Mouse (Mus musculus) liver, adult 2 months (tissue): Measurements from ENCODE around the gene Dohh. TPM values are rescaled to one million over a fixed set of nuclear protein-coding genes. Genes with fewer than 3 reads are reported as not detected.

Source experiments
- DNase-seq: peaks from one replicate; pipeline ENCODE4 v3.0.0-alpha.2; 2011; ENCODE audit warnings: low read depth, low spot score; ENCODE audit errors: extremely low read depth
- H3K27ac ChIP-seq: fragments of 200-500 bp; replicated peaks from 2 replicates; pipeline ENCODE4 v1.5.1; 2012; ENCODE audit warnings: low read depth, mild to moderate bottlenecking, control low read depth, inconsistent platforms, low read length; ENCODE audit not compliant: insufficient read depth
- H3K27me3 ChIP-seq: fragments of 200-500 bp; 2 replicates; pipeline ENCODE4 v1.6.1; 2012; ENCODE audit warnings: mild to moderate bottlenecking, moderate library complexity, low read length, inconsistent platforms; ENCODE audit not compliant: control insufficient read depth, insufficient read depth
- H3K36me3 ChIP-seq: fragments of 200-500 bp; 2 replicates; pipeline ENCODE4 v1.6.1; 2012; ENCODE audit warnings: low read length, inconsistent platforms; ENCODE audit not compliant: control insufficient read depth, insufficient read depth
- H3K4me1 ChIP-seq: fragments of 200-500 bp; 2 replicates; pipeline ENCODE4 v1.6.1; 2011; ENCODE audit warnings: low read length; ENCODE audit not compliant: control insufficient read depth, insufficient read depth
- H3K4me3 ChIP-seq: fragments of 200-500 bp; 2 replicates; pipeline ENCODE4 v1.5.1; 2011; ENCODE audit warnings: low read depth, mild to moderate bottlenecking, control low read depth, low read length, moderate library complexity; ENCODE audit not compliant: insufficient read depth
- H3K79me2 ChIP-seq: fragments of 200-500 bp; 2 replicates; pipeline ENCODE4 v1.6.1; 2012; ENCODE audit warnings: inconsistent platforms, mild to moderate bottlenecking, low read length, moderate library complexity; ENCODE audit not compliant: control insufficient read depth, insufficient read depth
- H3K9ac ChIP-seq: fragments of 200-500 bp; 2 replicates; pipeline ENCODE4 v1.6.1; 2012; ENCODE audit warnings: low read depth, mild to moderate bottlenecking, control low read depth, inconsistent platforms, low read length
- CTCF ChIP-seq: fragments of 200-500 bp; IDR thresholded peaks from 2 replicates; pipeline ENCODE4 v1.5.1; 2011; ENCODE audit warnings: low read depth, low read length, control low read depth
- POLR2A ChIP-seq: fragments of 200-500 bp; IDR thresholded peaks from 2 replicates; pipeline ENCODE4 v1.6.1; 2011; ENCODE audit warnings: low read length, control low read depth; ENCODE audit not compliant: insufficient read depth; ENCODE audit errors: extremely low read depth
- WGBS: fragments of 180-500 bp; shearing (Covaris S2); methylation state at CpG from one replicate; pipeline ENCODE4 v1.1.7; 2018; 5-methylcytosine and 5-hydroxymethylcytosine counted together
- polyA plus RNA-seq: library from polyadenylated mRNA; depleted of rRNA; stranded (reverse); fragments of >200 nt; gene quantifications from 2 replicates; pipeline ENCODE4 v1.2.3, GENCODE M21; 2012
- total RNA-seq: library from RNA; depleted of rRNA; stranded (reverse); fragments of >200 nt; gene quantifications from 2 replicates; pipeline ENCODE4 v1.2.3, GENCODE M21; 2014

Dohh gene
- total and polyA plus RNA-seq, 2 experiments = 39.7 to 49.7 TPM

DNA sequence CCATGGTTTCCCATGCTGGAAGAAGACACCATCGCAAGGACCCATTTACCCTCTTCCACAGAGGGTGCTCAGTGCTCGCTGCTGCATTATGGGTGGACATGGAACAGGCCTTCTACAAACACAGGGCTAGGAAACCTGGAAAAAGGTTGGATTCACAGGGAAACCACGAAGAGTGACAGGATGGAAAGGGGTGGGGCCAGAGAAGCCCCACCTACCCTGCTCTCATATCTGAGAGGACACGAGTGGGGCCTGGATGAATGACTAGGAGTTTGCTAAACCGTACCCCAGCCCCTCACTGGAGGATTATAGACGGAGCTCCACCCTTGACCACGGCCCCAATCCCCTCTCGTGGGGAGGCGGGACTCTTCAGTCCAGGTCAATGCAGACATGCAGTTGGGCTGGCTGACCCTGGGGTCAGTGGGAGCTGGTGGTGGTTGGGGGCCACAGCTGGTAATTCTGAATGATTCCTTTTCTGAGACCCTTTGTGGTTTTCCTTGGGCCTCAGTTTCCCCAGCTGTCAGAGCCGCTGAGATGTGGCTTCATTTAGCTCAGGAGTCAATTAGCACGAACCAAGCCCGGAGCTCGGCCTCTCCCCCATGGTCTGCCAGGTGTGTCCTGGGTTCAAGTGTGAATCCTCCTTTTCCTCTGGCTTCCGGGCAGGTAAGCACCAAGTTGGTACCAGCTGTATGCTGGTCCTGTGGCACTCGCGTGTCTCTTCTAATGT lies 28.5 kb downstream of the Dohh start:
- 59% methylated on average over 16 of the region's 16 CpGs for WGBS
- peaks cover 2% of the 10 kb centered on the region; the same call in 1 of the 2 replicates for H3K36me3 ChIP-seq
- no peaks in the 10 kb centered on the region for H3K27me3 ChIP-seq
- peaks cover 77% of the 10 kb centered on the region for H3K4me1 ChIP-seq
- H3K4me3 ChIP-seq = peak overlapping the region; percentile 7; the same call in 1 of the 2 replicates
- H3K27ac ChIP-seq = peak overlapping the region; percentile 89
- H3K79me2 ChIP-seq = peaks cover 29% of the 10 kb centered on the region; the same call in 1 of the 2 replicates
- no peak for DNase-seq
- H3K9ac ChIP-seq = peak overlapping the region; percentile 55
- no peak for TF ChIP-seq CTCF
- TF ChIP-seq POLR2A = no peak

DNA sequence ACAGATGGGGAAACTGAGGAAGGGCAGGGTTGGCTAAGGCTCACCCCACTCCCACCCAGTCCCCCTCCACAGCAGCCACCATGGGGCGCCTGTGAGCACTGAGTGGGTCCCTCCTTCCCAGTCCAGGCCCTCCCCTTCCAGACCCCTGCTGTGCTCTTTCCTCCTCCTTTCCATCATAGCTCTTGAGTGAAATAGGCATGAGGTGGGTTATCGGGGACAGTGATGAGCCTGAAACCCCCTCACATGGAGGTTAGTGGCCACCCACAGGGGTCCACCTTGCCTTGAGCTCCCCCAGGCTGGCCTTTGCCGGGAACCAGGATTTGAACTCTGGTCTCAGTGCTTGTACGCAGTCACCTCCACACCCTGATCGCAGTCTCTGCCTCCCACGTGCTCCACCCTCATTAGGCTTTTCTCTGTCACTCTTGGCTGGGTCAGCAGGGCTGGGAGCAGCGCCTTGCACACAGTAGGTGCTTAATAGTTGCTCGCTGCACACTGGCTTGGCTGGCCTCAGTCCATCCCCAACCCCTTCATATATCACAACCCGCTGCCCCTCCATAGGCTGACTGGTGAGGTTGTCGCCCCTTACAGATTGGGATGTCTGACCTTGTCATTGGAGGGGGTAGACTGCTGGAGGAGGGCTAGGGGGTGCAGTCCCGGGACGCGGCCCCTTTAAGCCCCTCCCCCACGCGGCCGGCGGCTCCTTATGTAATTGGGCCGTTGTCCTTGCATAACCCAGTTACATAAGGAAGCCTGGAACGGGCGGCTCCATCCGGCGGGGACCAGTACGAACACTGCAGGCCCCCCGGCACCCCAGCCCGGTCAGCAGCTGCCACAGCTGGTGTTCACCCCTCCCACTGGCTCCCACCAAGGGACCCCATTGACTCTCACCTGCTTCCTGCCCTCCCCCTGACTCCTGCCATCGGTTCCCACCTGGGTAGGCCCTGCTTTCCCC lies 29.4 kb downstream of the Dohh start:
- 14% methylated on average over 26 of the region's 26 CpGs for WGBS
- no peaks in the 10 kb centered on the region for H3K27me3 ChIP-seq
- H3K36me3 ChIP-seq = no peaks in the 10 kb centered on the region
- H3K79me2 ChIP-seq = peaks cover 29% of the 10 kb centered on the region; the same call in 1 of the 2 replicates
- TF ChIP-seq POLR2A = no peak
- no peak for TF ChIP-seq CTCF
- peak overlapping the region; percentile 89 for H3K27ac ChIP-seq
- H3K4me1 ChIP-seq = peaks cover 79% of the 10 kb centered on the region
- peak overlapping the region; percentile 86 for H3K9ac ChIP-seq
- peak; percentile 49 for DNase-seq
- H3K4me3 ChIP-seq = peak overlapping the region; percentile 59

DNA sequence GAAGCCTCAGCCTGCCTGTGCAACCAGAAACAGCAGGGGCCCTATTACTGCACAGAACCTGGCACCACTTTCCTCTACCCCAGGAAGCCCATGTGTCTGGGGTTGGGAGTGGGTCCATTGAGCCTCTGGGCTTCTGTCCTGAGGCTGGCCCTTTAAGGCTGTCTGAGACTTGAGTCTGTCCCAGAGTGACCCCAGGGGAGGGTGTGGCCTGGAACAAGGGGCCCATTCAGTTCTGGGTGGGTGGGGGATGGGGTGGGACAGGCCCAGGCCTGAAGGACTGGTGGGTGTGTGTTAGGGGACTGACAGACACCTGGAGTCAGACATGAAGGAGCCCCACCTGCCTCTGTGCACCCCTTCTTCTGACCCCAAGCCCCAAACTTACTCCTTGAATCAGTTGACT lies 30.5 kb downstream of the Dohh start:
- no peak overlapping the region for H3K4me3 ChIP-seq
- TF ChIP-seq CTCF (no peak), POLR2A (no peak)
- H3K4me1 ChIP-seq = peaks cover 82% of the 10 kb centered on the region
- peak overlapping the region; percentile 86 for H3K9ac ChIP-seq
- DNase-seq = no peak
- H3K79me2 ChIP-seq = peaks cover 38% of the 10 kb centered on the region; the same call in 1 of the 2 replicates
- H3K27ac ChIP-seq = peak overlapping the region; percentile 89
- no peaks in the 10 kb centered on the region for H3K27me3 ChIP-seq
- no peaks in the 10 kb centered on the region for H3K36me3 ChIP-seq

DNA sequence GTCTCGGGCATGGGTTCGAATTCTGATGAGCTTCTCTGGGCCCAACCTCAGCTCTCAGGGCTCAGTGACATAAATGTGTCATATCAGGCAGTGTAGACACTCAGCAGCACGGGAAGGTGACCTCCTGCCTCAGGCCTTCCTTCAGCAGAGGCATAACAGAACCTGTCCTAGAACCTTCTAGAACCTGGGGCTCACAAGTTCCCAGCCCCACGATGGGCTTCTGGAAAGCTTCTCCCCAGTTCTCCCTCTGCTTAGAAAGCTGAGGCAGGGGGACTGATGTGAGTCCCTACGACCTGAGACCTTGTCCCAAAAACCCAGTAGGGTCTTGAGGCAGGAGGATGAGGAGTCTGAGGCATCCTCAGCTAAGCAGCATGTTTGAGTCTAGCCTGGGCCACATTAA lies 30.9 kb downstream of the Dohh start:
- DNase-seq = no peak
- Histone ChIP-seq H3K27ac (peak overlapping the region; percentile 89), H3K9ac (peak overlapping the region; percentile 32), H3K27me3 (no peaks in the 10 kb centered on the region), H3K4me1 (peaks cover 83% of the 10 kb centered on the region), H3K36me3 (no peaks in the 10 kb centered on the region), H3K79me2 (peaks cover 40% of the 10 kb centered on the region), H3K4me3 (no peak overlapping the region)
- TF ChIP-seq POLR2A = no peak
- TF ChIP-seq CTCF = no peak
- WGBS = 61% methylated on average over 5 of the region's 5 CpGs

DNA sequence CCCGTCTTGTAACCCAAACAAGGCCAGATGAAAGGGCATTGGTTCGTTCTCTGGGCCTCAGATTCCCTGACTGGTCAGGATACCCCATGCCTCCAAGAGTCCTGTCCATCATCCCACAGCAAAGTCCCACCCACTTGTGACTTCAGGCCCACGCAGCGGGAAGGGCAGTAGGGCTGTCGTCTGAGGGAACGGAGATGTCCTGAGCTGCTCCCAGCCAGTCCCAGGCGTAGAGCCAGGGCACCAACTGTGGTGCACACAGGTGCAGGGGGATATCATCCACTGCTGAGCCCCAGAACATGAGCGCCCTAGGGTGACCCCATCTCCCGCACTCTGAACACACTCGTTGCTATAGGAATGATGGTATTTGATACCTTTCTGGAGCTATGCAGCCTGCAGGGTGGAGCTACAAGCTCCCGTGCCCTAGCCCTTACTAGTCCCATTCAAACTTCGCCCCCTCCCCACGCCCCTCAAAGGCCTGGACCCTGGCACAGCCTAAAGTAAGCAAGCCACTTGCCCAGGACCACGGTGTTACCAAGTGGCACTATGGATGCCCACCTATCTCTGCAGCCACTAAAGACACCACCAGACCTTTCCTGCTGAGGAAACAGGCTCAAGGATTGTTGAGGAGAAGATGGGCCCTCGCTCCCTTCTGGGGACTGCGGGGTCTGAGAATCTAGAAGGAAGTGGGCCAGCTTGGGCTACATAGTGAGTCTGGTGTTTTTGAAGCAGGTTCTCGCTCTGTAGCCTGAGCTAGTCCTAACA lies 31.5 kb downstream of the Dohh start:
- Histone ChIP-seq H3K9ac (peak overlapping the region; percentile 18; the same call in 1 of the 2 replicates), H3K4me1 (peaks cover 83% of the 10 kb centered on the region), H3K36me3 (no peaks in the 10 kb centered on the region), H3K4me3 (no peak overlapping the region), H3K27me3 (no peaks in the 10 kb centered on the region), H3K27ac (peak overlapping the region; percentile 89), H3K79me2 (peaks cover 46% of the 10 kb centered on the region)
- 47% methylated on average over 17 of the region's 17 CpGs for WGBS
- peak; percentile 29 for DNase-seq
- no peak for TF ChIP-seq CTCF
- no peak for TF ChIP-seq POLR2A
